Mouse (Mus musculus): ENCODE measurements at regions not wholly inside any gene's neighbourhood (a gene's known extent, or its start where the extent isn't known, plus 50 kb on each side); places are given as distances from the start of the nearest gene placed in this dataset.

- Histone ChIP-seq H3K4me1 (ENCODE audit: control insufficient read depth, insufficient read depth, low read length) (no peaks in the 10 kb centered on the region), H3K27ac (ENCODE audit: insufficient read depth, low read length) (no peak overlapping the region), H3K4me3 (ENCODE audit: insufficient read depth, low read length) (no peak overlapping the region)
- TF ChIP-seq CTCF (IDR thresholded peaks at IDR 0.05; ENCODE audit: borderline replicate concordance, insufficient read depth, low read length): no peak
- TF ChIP-seq POLR2A (IDR thresholded peaks at IDR 0.05; ENCODE audit: low read depth, low read length): no peak
Measured at GRCm38 (mm10) chr4:58627021-58627420, 73.3 kb upstream of the Lpar1 start.

- no peak overlapping the region for H3K27ac ChIP-seq (ENCODE audit: insufficient read depth, low read length)
- no peaks in the 10 kb centered on the region for H3K4me1 ChIP-seq (ENCODE audit: control insufficient read depth, insufficient read depth, low read length)
- TF ChIP-seq POLR2A (IDR thresholded peaks at IDR 0.05; ENCODE audit: low read depth, low read length) (no peak), CTCF (IDR thresholded peaks at IDR 0.05; ENCODE audit: borderline replicate concordance, insufficient read depth, low read length) (no peak)
- no peak overlapping the region for H3K4me3 ChIP-seq (ENCODE audit: insufficient read depth, low read length)
Measured at GRCm38 (mm10) chr4:58624059-58624458, 70.4 kb upstream of the Lpar1 start.

GRCm38 (mm10) chr4:58620641-58621040 lies 66.9 kb upstream of the Lpar1 start:
- TF ChIP-seq CTCF (IDR thresholded peaks at IDR 0.05; ENCODE audit: borderline replicate concordance, insufficient read depth, low read length) (no peak), POLR2A (IDR thresholded peaks at IDR 0.05; ENCODE audit: low read depth, low read length) (no peak)
- Histone ChIP-seq H3K4me3 (ENCODE audit: insufficient read depth, low read length) (no peak overlapping the region), H3K27ac (ENCODE audit: insufficient read depth, low read length) (no peak overlapping the region), H3K4me1 (ENCODE audit: control insufficient read depth, insufficient read depth, low read length) (no peaks in the 10 kb centered on the region)

- TF ChIP-seq CTCF (IDR thresholded peaks at IDR 0.05; ENCODE audit: borderline replicate concordance, insufficient read depth, low read length): no peak
- TF ChIP-seq POLR2A (IDR thresholded peaks at IDR 0.05; ENCODE audit: low read depth, low read length): no peak
- Histone ChIP-seq H3K27ac (ENCODE audit: insufficient read depth, low read length) (no peak overlapping the region), H3K4me1 (ENCODE audit: control insufficient read depth, insufficient read depth, low read length) (no peaks in the 10 kb centered on the region), H3K4me3 (ENCODE audit: insufficient read depth, low read length) (no peak overlapping the region)
Measured at GRCm38 (mm10) chr4:58617261-58617660, 63.6 kb upstream of the Lpar1 start.

GRCm38 (mm10) chr4:58613536-58613935 lies 59.8 kb upstream of the Lpar1 start:
- H3K4me1 ChIP-seq (ENCODE audit: control insufficient read depth, insufficient read depth, low read length): no peaks in the 10 kb centered on the region
- TF ChIP-seq POLR2A (IDR thresholded peaks at IDR 0.05; ENCODE audit: low read depth, low read length): no peak
- no peak for TF ChIP-seq CTCF (IDR thresholded peaks at IDR 0.05; ENCODE audit: borderline replicate concordance, insufficient read depth, low read length)
- H3K27ac ChIP-seq (ENCODE audit: insufficient read depth, low read length): no peak overlapping the region
- no peak overlapping the region for H3K4me3 ChIP-seq (ENCODE audit: insufficient read depth, low read length)

- H3K4me1 ChIP-seq (ENCODE audit: control insufficient read depth, insufficient read depth, low read length): no peaks in the 10 kb centered on the region
- no peak overlapping the region for H3K27ac ChIP-seq (ENCODE audit: insufficient read depth, low read length)
- no peak overlapping the region for H3K4me3 ChIP-seq (ENCODE audit: insufficient read depth, low read length)
- TF ChIP-seq POLR2A (IDR thresholded peaks at IDR 0.05; ENCODE audit: low read depth, low read length) (no peak), CTCF (IDR thresholded peaks at IDR 0.05; ENCODE audit: borderline replicate concordance, insufficient read depth, low read length) (no peak)
Measured at GRCm38 (mm10) chr4:58613022-58613421, 59.3 kb upstream of the Lpar1 start.

GRCm38 (mm10) chr4:58607491-58607890 lies 53.8 kb upstream of the Lpar1 start:
- Histone ChIP-seq H3K4me3 (ENCODE audit: insufficient read depth, low read length) (no peak overlapping the region), H3K4me1 (ENCODE audit: control insufficient read depth, insufficient read depth, low read length) (no peaks in the 10 kb centered on the region), H3K27ac (ENCODE audit: insufficient read depth, low read length) (no peak overlapping the region)
- TF ChIP-seq POLR2A (IDR thresholded peaks at IDR 0.05; ENCODE audit: low read depth, low read length) (no peak), CTCF (IDR thresholded peaks at IDR 0.05; ENCODE audit: borderline replicate concordance, insufficient read depth, low read length) (no peak)

- Histone ChIP-seq H3K4me1 (ENCODE audit: control insufficient read depth, insufficient read depth, low read length) (no peaks in the 10 kb centered on the region), H3K4me3 (ENCODE audit: insufficient read depth, low read length) (no peak overlapping the region), H3K27ac (ENCODE audit: insufficient read depth, low read length) (no peak overlapping the region)
- TF ChIP-seq CTCF (IDR thresholded peaks at IDR 0.05; ENCODE audit: borderline replicate concordance, insufficient read depth, low read length): no peak
- no peak for TF ChIP-seq POLR2A (IDR thresholded peaks at IDR 0.05; ENCODE audit: low read depth, low read length)
Measured at GRCm38 (mm10) chr4:58605941-58606340, 52.2 kb upstream of the Lpar1 start.
